ENCODE assay signal across 25 mouse cellular contexts in the genomic region with DNA sequence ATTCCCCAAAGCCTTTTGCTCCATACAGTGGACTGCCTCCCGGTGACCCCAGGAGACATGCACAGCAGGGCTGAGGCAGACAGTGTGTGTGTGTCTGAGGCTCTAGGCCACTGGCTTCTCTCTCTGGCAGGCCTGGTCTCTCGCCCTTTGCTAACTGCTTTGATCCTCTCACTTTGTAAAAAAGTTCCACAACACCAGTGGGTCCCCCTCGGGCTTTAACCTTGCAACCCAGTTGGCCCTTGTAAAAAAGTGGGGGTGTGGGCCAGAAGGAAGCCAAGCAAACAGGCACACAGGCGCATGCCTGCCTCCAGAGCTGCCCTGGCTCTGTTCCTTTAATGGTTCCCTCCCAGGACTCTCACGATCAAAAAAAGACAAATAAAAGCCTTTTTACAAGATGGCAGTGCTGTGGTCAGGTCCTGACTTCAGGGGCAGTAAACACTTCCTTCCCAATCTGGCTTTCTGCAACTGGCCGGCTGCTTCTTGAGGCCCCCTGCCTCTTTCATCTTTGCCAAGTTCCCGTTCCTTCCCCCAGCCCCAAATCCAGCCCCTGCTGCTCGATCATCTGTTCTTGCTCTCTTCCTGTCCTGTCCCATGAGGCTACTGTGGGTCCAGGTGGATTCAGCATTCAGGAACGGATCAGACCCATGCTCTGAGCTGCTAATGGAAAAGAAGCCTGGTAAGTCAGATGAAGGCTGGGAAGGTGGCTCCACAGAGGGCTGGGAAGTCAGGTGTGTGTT.
DNase-seq lines count a peak whose midpoint lies in the region; ATAC-seq and TF ChIP-seq lines count a peak whose summit lies in the region.
"Had no signal": no experiment of that assay in that cellular context is flagged by ENCODE, and none has a peak within 500 bp of the region (broad histone marks: within the 10 kb centered on the region; RNA-seq: fewer than 3 reads in every experiment).

No protein-coding gene starts in this region.

- H3K9me3 ChIP-seq in embryonic facial prominence, embryonic 10.5 days: no peaks in the 10 kb centered on the region
- no peaks in the 10 kb centered on the region; the same call in 1 of the 2 replicates for H3K9me3 ChIP-seq in limb, embryonic 13.5 days
- H3K9me3 ChIP-seq: intestine, embryonic 15.5 days; limb, embryonic 15.5 days; liver, embryonic 15.5 days had no signal

- peak overlapping the region; percentile 16 for H3K4me2 ChIP-seq in limb, embryonic 13.5 days (replicated peaks)
- H3K4me2 ChIP-seq: hindbrain, embryonic 12.5 days; intestine, embryonic 15.5 days; limb, embryonic 15.5 days; liver, embryonic 15.5 days had no signal

- H3K36me3 ChIP-seq in embryonic facial prominence, embryonic 10.5 days (replicated peaks): no peaks in the 10 kb centered on the region
- H3K36me3 ChIP-seq in limb, embryonic 13.5 days: no peaks in the 10 kb centered on the region
- H3K36me3 ChIP-seq: hindbrain, embryonic 12.5 days; intestine, embryonic 15.5 days; limb, embryonic 15.5 days; liver, embryonic 15.5 days had no signal

- H3K4me3 ChIP-seq in gastrocnemius, adult 2 months: no peak overlapping the region
- no peak overlapping the region for H3K4me3 ChIP-seq in embryonic facial prominence, embryonic 10.5 days
- H3K4me3 ChIP-seq in limb, embryonic 13.5 days: no peak overlapping the region
- H3K4me3 ChIP-seq: hindbrain, embryonic 12.5 days; intestine, embryonic 15.5 days; left cerebral cortex, adult 2 months; limb, embryonic 15.5 days; liver, embryonic 15.5 days; myocyte had no signal

- no peak overlapping the region for H3K9ac ChIP-seq in limb, embryonic 13.5 days
- H3K9ac ChIP-seq: hindbrain, embryonic 12.5 days; intestine, embryonic 15.5 days; limb, embryonic 15.5 days; liver, embryonic 15.5 days had no signal

- TF ChIP-seq CTCF in gastrocnemius, adult 2 months (IDR thresholded peaks at IDR 0.05): no peak

- intact Hi-C loops in gastrocnemius, adult 2 months (cut with DNase I): no loop called here
- intact Hi-C loops in heart, postnatal 36 days (cut with DNase I): no loop called here

- H3K4me1 ChIP-seq in embryonic facial prominence, embryonic 10.5 days: peaks cover 37% of the 10 kb centered on the region
- peaks cover 18% of the 10 kb centered on the region for H3K4me1 ChIP-seq in limb, embryonic 13.5 days
- H3K4me1 ChIP-seq: intestine, embryonic 15.5 days; liver, embryonic 15.5 days had no signal

- DNase-seq in adrenal gland, adult 2 months: peak; percentile 32
- no peak for DNase-seq in adrenal gland, adult 8-10 months
- no peak for DNase-seq in gastrocnemius, adult 2 months
- no peak for DNase-seq in gastrocnemius, postnatal 4 days (ENCODE audit: low spot score in 2 of 2)
- peak; percentile 27 for DNase-seq in embryonic facial prominence, embryonic 10.5 days (ENCODE audit: low spot score)
- no peak for DNase-seq in layer of hippocampus, adult 11-12 months (ENCODE audit: low spot score)
- DNase-seq in heart, postnatal 36 days: no peak
- DNase-seq: cerebellum, adult 8-10 months; gastrocnemius, postnatal 25 days; kidney, adult 9 months; kidney, postnatal 25 days; midbrain, embryonic 14.5 days; right cerebral cortex, postnatal 14 days; spleen, adult 18-20 months; thymus, adult 18-20 months had no signal

- H3K27ac ChIP-seq in gastrocnemius, adult 2 months: peak overlapping the region; percentile 20
- peak overlapping the region; percentile 66 for H3K27ac ChIP-seq in embryonic facial prominence, embryonic 10.5 days (replicated peaks)
- no peak overlapping the region for H3K27ac ChIP-seq in limb, embryonic 13.5 days
- H3K27ac ChIP-seq: hindbrain, embryonic 12.5 days; intestine, embryonic 15.5 days; left cerebral cortex, adult 2 months; limb, embryonic 15.5 days; liver, embryonic 15.5 days; macrophage had no signal

- ATAC-seq in limb, embryonic 13.5 days (ENCODE audit: low FRiP score, low read depth): peak; percentile 66; the same call in 1 of the 2 replicates
- ATAC-seq: forebrain, embryonic 14.5 days; intestine, embryonic 15.5 days; Patski had no signal

- H3K27me3 ChIP-seq in embryonic facial prominence, embryonic 10.5 days (replicated peaks; ENCODE audit: low read depth, poor library complexity, severe bottlenecking): 0 out of 2 replicates have a peak, but pooled peaks cover 15% of the 10 kb centered on the region
- peaks cover 73% of the 10 kb centered on the region for H3K27me3 ChIP-seq in limb, embryonic 13.5 days
- H3K27me3 ChIP-seq: hindbrain, embryonic 12.5 days; intestine, embryonic 15.5 days; liver, embryonic 15.5 days; Patski had no signal

- 41% methylated on average over 9 of the region's 9 CpGs for WGBS in embryonic facial prominence, embryonic 10.5 days
- 10% methylated on average over 9 of the region's 9 CpGs for whole genome bisulfite sequencing in limb, embryonic 13.5 days

Comparison
In these comparisons a context has a peak if more than half of its experiments do, and no peak if none do; other contexts are left out.
1. DNase-seq: peak in adrenal gland, adult 2 months (single experiment) and embryonic facial prominence, embryonic 10.5 days (single experiment); none in adrenal gland, adult 8-10 months (single experiment), gastrocnemius, adult 2 months (single experiment), gastrocnemius, postnatal 4 days (0 of 2), layer of hippocampus, adult 11-12 months (single experiment) and heart, postnatal 36 days (0 of 2).